Mouse (Mus musculus): Measurements from ENCODE around the gene D3Ertd254e. TPM values are rescaled to one million over a fixed set of nuclear protein-coding genes. Genes with fewer than 3 reads are reported as not detected.

The D3Ertd254e gene
- polyA plus RNA-seq, 1 experiment, result 0.92 TPM

DNA sequence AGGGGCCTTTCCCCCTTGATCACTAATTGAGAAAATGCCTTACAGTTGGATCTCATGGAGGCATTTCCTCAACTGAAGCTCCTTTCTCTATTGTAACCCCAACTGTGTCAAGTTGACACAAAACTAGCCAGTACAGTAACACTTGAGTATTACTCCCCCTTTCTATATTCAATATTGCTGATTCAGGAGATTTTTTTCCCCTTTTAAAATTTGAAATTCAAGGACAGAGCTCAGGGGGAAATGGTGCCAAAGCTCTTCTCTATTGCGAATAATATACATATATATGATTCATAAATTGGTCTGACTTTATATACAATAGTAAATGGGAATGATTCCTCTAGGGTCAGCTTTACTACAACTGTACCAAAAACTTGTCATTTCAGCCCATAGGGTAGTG lies 282 bp upstream of the D3Ertd254e start:
- 25% methylated on average over 1 of the region's 1 CpGs for WGBS
- H3K27ac ChIP-seq (ENCODE audit: control insufficient read depth, insufficient read depth, low read depth, low read length, poor library complexity), result no peak overlapping the region
- TF ChIP-seq POLR2A (IDR thresholded peaks at IDR 0.05; ENCODE audit: borderline replicate concordance, control insufficient read depth, low read depth, low read length) (no peak), CTCF (IDR thresholded peaks at IDR 0.05; ENCODE audit: control insufficient read depth, insufficient read depth, low read length) (no peak)
- no peak overlapping the region for H3K4me3 ChIP-seq (replicated peaks; ENCODE audit: control insufficient read depth, low read depth, low read length)
- no peaks in the 10 kb centered on the region for H3K4me1 ChIP-seq (ENCODE audit: control insufficient read depth, insufficient read depth, low read length)

DNA sequence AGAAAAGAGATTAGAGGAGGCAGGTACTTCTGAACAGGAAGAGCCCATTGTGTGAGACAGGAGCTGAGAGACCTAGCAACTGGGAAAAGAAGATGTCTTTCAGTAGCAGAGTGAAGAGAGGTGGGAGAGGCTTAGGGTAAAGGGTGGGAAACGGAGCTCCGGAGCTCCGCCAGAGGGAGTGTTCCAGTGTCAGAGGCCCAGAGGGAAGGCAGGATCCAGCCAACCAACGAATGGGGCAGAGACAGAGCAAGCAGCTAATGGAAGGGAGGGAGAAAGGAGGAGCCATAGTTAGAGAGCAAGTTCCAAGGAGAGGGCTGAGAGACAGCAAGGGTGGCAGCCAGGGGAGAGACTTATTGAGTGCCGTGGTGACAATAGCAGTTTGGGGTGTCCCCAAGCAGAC lies 4.5 kb downstream of the D3Ertd254e start:
- H3K4me3 ChIP-seq (replicated peaks; ENCODE audit: control insufficient read depth, low read depth, low read length), result no peak overlapping the region
- no peak overlapping the region for H3K27ac ChIP-seq (ENCODE audit: control insufficient read depth, insufficient read depth, low read depth, low read length, poor library complexity)
- 78% methylated on average over 5 of the region's 5 CpGs for WGBS
- TF ChIP-seq POLR2A (IDR thresholded peaks at IDR 0.05; ENCODE audit: borderline replicate concordance, control insufficient read depth, low read depth, low read length), result no peak
- TF ChIP-seq CTCF (IDR thresholded peaks at IDR 0.05; ENCODE audit: control insufficient read depth, insufficient read depth, low read length), result no peak
- H3K4me1 ChIP-seq (ENCODE audit: control insufficient read depth, insufficient read depth, low read length), result no peaks in the 10 kb centered on the region

- no peaks in the 10 kb centered on the region for H3K4me1 ChIP-seq (ENCODE audit: control insufficient read depth, insufficient read depth, low read length)
- H3K4me3 ChIP-seq (replicated peaks; ENCODE audit: control insufficient read depth, low read depth, low read length), result no peak overlapping the region
- 89% methylated on average over 1 of the region's 1 CpGs for WGBS
- H3K27ac ChIP-seq (ENCODE audit: control insufficient read depth, insufficient read depth, low read depth, low read length, poor library complexity), result no peak overlapping the region
- TF ChIP-seq CTCF (IDR thresholded peaks at IDR 0.05; ENCODE audit: control insufficient read depth, insufficient read depth, low read length) (no peak), POLR2A (IDR thresholded peaks at IDR 0.05; ENCODE audit: borderline replicate concordance, control insufficient read depth, low read depth, low read length) (no peak)
Measured at GRCm38 (mm10) chr3:36170670-36171210, 19.9 kb downstream of the D3Ertd254e start.

GRCm38 (mm10) chr3:36171348-36171747 lies 20.5 kb downstream of the D3Ertd254e start:
- H3K4me1 ChIP-seq (ENCODE audit: control insufficient read depth, insufficient read depth, low read length), result no peaks in the 10 kb centered on the region
- WGBS, result 88% methylated on average over 1 of the region's 1 CpGs
- H3K27ac ChIP-seq (ENCODE audit: control insufficient read depth, insufficient read depth, low read depth, low read length, poor library complexity), result no peak overlapping the region
- H3K4me3 ChIP-seq (replicated peaks; ENCODE audit: control insufficient read depth, low read depth, low read length), result no peak overlapping the region
- TF ChIP-seq CTCF (IDR thresholded peaks at IDR 0.05; ENCODE audit: control insufficient read depth, insufficient read depth, low read length), result no peak
- TF ChIP-seq POLR2A (IDR thresholded peaks at IDR 0.05; ENCODE audit: borderline replicate concordance, control insufficient read depth, low read depth, low read length), result no peak

DNA sequence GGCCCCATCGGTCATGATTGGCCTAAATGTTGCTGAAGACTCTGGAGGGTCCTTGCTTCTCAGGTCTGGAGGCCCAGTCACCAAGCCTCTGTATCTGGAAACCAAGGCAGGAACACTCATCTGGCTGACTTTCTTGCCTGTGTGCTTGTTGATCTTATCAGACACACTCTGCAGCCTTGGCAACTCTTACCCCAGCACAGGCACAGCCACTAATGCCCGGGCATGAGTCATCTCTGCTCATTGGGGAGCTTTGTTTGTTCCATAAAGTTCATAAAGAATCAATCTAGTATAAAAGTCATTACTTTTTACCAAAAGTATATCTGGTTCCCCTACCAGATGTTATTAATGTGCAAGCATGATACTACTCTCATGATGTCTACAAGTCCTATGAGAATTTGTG lies 22.9 kb downstream of the D3Ertd254e start:
- TF ChIP-seq POLR2A (IDR thresholded peaks at IDR 0.05; ENCODE audit: borderline replicate concordance, control insufficient read depth, low read depth, low read length) (no peak), CTCF (IDR thresholded peaks at IDR 0.05; ENCODE audit: control insufficient read depth, insufficient read depth, low read length) (no peak)
- Histone ChIP-seq H3K27ac (ENCODE audit: control insufficient read depth, insufficient read depth, low read depth, low read length, poor library complexity) (no peak overlapping the region), H3K4me3 (replicated peaks; ENCODE audit: control insufficient read depth, low read depth, low read length) (no peak overlapping the region), H3K4me1 (ENCODE audit: control insufficient read depth, insufficient read depth, low read length) (no peaks in the 10 kb centered on the region)
- WGBS, result 80% methylated on average over 2 of the region's 2 CpGs

DNA sequence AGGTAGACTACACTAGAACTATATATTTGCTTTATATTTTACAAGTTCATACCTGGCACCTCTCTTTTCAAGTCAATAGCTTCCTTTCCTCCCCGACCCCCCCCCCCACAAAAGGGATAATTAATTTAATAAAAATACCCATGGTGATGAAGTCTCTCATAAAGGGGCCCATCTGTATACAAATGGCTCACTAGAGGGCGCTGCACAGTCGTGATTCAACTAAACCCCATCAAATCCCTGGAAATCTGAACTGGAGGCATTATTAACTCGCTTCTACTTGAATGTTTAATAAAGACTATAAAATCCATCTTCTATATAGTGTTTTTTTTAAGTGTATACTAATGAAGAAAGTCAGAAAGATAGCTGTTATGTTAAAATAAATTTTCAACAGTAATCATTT lies 30.7 kb downstream of the D3Ertd254e start:
- WGBS, result 7% methylated on average over 4 of the region's 4 CpGs
- Histone ChIP-seq H3K4me3 (replicated peaks; ENCODE audit: control insufficient read depth, low read depth, low read length) (no peak overlapping the region), H3K27ac (ENCODE audit: control insufficient read depth, insufficient read depth, low read depth, low read length, poor library complexity) (no peak overlapping the region), H3K4me1 (ENCODE audit: control insufficient read depth, insufficient read depth, low read length) (no peaks in the 10 kb centered on the region)
- TF ChIP-seq POLR2A (IDR thresholded peaks at IDR 0.05; ENCODE audit: borderline replicate concordance, control insufficient read depth, low read depth, low read length) (no peak), CTCF (IDR thresholded peaks at IDR 0.05; ENCODE audit: control insufficient read depth, insufficient read depth, low read length) (no peak)

GRCm38 (mm10) chr3:36186510-36186909 lies 35.7 kb downstream of the D3Ertd254e start:
- no peak overlapping the region for H3K27ac ChIP-seq (ENCODE audit: control insufficient read depth, insufficient read depth, low read depth, low read length, poor library complexity)
- no peak overlapping the region for H3K4me3 ChIP-seq (replicated peaks; ENCODE audit: control insufficient read depth, low read depth, low read length)
- no peak for TF ChIP-seq CTCF (IDR thresholded peaks at IDR 0.05; ENCODE audit: control insufficient read depth, insufficient read depth, low read length)
- TF ChIP-seq POLR2A (IDR thresholded peaks at IDR 0.05; ENCODE audit: borderline replicate concordance, control insufficient read depth, low read depth, low read length), result no peak
- WGBS, result 70% methylated on average over 4 of the region's 4 CpGs
- H3K4me1 ChIP-seq (ENCODE audit: control insufficient read depth, insufficient read depth, low read length), result no peaks in the 10 kb centered on the region

- Histone ChIP-seq H3K4me1 (ENCODE audit: control insufficient read depth, insufficient read depth, low read length) (no peaks in the 10 kb centered on the region), H3K4me3 (replicated peaks; ENCODE audit: control insufficient read depth, low read depth, low read length) (no peak overlapping the region), H3K27ac (ENCODE audit: control insufficient read depth, insufficient read depth, low read depth, low read length, poor library complexity) (no peak overlapping the region)
- 83% methylated on average over 8 of the region's 8 CpGs for WGBS
- TF ChIP-seq CTCF (IDR thresholded peaks at IDR 0.05; ENCODE audit: control insufficient read depth, insufficient read depth, low read length), result no peak
- no peak for TF ChIP-seq POLR2A (IDR thresholded peaks at IDR 0.05; ENCODE audit: borderline replicate concordance, control insufficient read depth, low read depth, low read length)
Measured at GRCm38 (mm10) chr3:36189243-36189642, 38.4 kb downstream of the D3Ertd254e start.

DNA sequence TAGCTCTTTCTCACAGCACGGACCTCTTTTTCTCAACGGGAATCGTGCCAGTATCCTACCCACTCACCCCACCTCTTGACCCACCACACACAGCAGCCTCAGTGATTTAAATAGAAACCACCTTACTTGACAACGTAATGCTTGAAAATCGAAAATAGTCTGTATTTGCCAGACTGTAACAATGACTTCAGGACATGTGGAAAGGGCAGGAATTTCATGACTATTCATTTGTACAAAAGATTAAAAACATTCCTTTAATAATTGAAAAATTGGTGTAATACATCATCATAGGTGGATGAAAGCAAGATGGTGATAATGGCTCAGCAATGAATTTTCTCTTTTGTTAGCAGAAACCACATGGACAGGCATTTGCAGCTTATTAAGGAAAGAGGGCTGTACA lies 50.3 kb downstream of the D3Ertd254e start:
- WGBS, result 72% methylated on average over 5 of the region's 5 CpGs
- TF ChIP-seq CTCF (IDR thresholded peaks at IDR 0.05; ENCODE audit: control insufficient read depth, insufficient read depth, low read length) (no peak), POLR2A (IDR thresholded peaks at IDR 0.05; ENCODE audit: borderline replicate concordance, control insufficient read depth, low read depth, low read length) (no peak)

More for the DNA sequence above, 50.3 kb downstream of the D3Ertd254e start:
- no peak overlapping the region for H3K27ac ChIP-seq (ENCODE audit: control insufficient read depth, insufficient read depth, low read depth, low read length, poor library complexity)
- no peaks in the 10 kb centered on the region for H3K4me1 ChIP-seq (ENCODE audit: control insufficient read depth, insufficient read depth, low read length)
- H3K4me3 ChIP-seq (replicated peaks; ENCODE audit: control insufficient read depth, low read depth, low read length), result no peak overlapping the region

Measured in bone marrow, adult 2 months (tissue).